Mouse (Mus musculus) layer of hippocampus, postnatal 14 days (tissue): Measurements from ENCODE around the gene Tmem29. TPM values are rescaled to one million over a fixed set of nuclear protein-coding genes. Genes with fewer than 3 reads are reported as not detected.
"Not testable (repeated sequence)": the region's sequence is repeated elsewhere in the genome, so short reads cannot be mapped to it uniquely, and the experiment has no call there.

Experiments used
- DNase-seq, 2 experiments: peaks; one replicate each; pipeline ENCODE4 v3.0.0; 2021 to 2022; ENCODE audit warnings: low spot score in 2 of 2, mixed read lengths in 1 of 2
- long read RNA-seq, 2 experiments: library from polyadenylated mRNA; stranded (forward); transcript quantifications; one replicate each; pipeline ENCODE4 v2.0.0; 2021
- total RNA-seq, 2 experiments: library from RNA; stranded (reverse); gene quantifications; 2 replicates each; pipeline ENCODE4 v1.2.3; 2021

Tmem29 gene
- 10 to 100 TPM; 49.8 to 54.4 TPM for total RNA-seq
- long read RNA-seq, experiment 1, transcript Tmem29-209 (3 exons, 864 nt), result minor isoform, 5 of 30 reads
- long read RNA-seq, experiment 1, transcript Tmem29-208 (3 exons, 1,316 nt), result major isoform, 15 of 30 reads
- long read RNA-seq, experiment 1, partial matches to known transcripts, result 0 of 30 reads
- long read RNA-seq, experiment 1, other reads (novel, unspliced or antisense), result 7 of 30 reads
- long read RNA-seq, experiment 2, transcript Tmem29-212 (3 exons, 1,433 nt), result major isoform, 12 of 54 reads
- long read RNA-seq, experiment 2, transcript Tmem29-208 (3 exons, 1,316 nt), result minor isoform, 10 of 54 reads
- long read RNA-seq, experiment 2, transcript Tmem29-209 (3 exons, 864 nt), result major isoform, 12 of 54 reads
- long read RNA-seq, experiment 2, partial matches to known transcripts, result 1 of 54 reads
- long read RNA-seq, experiment 2, other reads (novel, unspliced or antisense), result 11 of 54 reads

DNA sequence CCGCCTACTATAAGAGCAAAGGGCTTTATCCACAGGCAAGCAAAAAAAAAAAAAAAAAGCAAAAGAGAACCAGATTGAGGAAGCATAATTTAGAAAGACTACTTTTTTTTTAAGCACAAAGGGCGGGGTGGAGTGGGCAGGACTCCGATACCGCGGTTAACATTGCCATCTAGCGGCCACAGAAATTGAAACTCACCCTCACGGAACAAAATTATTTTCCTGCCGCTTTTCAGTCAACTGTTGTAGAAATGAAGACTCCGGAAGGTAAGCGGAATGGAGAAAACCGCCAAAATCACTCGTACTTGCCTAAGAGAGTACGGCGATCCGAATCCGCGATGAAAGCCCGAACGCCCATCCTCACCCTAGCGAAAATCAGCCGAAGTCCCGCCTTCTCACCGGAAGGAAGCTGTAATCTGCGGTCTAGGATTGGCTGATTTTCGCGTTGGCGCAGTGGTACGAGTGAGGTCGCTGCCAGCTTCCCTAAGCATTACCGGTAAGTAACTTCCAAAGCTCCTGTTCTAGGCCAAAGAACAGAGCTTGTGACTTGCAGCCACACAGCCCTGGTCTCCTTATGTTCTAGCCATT, at the start of gene Tmem29:
TSS of gene Tmem29 (minus strand) at position 389 of the 585 bp plus-strand sequence.
- DNase-seq, result peak; percentile 80 to 96

DNA sequence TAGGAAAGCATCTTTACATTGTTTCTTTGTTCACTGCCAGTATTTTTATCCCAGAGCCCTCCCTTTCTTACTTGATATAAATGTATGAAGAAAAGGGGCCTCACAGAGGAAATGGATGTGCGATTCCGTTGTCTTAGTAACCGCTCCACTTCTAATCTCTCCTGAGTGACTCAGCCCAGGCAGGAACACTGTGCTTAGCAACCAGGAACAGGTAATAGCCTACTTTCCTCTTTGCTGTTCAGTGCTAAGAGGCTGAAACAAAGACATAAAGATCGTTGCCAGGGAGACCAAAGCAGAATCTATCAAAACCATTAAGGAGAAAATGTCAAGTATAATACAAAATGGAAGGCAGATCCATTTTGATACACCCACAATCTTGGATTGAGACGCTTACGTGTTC, 49.7 kb upstream of the Tmem29 start:
- DNase-seq, result no peak

DNA sequence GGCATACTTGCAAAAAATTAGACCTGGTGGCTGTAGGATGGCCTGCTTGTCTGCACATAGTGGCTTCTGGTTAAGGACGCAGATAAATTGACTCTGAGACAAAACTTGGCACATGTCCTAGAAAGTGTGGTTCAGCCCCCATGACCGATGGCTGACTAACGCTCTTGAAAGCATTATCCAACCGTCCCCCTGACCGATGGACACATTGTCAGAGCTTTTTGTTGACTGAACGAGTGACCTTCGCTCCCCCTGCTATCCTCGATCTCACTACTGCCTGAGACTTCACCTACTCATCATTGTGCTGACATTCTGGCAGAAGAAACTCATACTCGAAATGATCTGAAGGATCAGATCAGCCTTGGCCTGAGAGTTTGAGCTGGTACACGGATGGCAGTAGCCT, 28.9 kb upstream of the Tmem29 start:
- not testable (repeated sequence) for DNase-seq

DNA sequence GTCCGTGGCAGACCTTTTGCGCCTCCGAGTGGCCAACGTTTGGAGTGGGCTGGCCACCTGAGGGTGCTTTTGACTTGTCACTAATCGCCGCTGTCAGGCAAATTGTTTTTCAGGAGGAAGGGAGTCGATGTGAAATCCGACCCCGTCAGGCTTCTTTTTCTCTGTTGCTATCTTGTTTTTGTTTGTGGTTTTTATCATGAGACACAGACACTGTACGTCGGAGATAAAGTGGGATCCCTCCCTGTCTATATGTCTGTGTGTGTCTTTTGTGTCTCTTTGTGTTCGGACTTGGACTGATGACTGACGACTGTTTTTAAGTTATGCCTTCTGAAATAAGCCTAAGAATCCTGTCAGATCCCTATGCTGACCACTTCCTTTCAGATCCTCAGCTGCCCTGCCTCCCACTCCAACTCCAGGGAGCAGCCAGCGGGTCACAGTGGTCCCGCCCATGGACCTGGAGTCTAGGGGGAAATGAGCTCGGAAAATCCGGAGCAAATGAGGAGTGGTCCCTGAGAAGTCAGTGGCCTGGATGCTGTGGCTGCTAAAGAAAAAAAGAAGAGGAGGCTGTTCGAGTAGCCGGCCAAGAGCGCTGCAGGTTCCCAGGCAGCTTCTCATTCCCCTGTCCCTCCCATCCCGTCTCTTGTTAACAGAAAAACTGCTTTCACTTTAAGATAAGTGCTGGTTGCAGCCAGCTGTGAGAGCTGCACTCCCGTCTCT, 27.5 kb upstream of the Tmem29 start:
- not testable (repeated sequence) for DNase-seq

DNA sequence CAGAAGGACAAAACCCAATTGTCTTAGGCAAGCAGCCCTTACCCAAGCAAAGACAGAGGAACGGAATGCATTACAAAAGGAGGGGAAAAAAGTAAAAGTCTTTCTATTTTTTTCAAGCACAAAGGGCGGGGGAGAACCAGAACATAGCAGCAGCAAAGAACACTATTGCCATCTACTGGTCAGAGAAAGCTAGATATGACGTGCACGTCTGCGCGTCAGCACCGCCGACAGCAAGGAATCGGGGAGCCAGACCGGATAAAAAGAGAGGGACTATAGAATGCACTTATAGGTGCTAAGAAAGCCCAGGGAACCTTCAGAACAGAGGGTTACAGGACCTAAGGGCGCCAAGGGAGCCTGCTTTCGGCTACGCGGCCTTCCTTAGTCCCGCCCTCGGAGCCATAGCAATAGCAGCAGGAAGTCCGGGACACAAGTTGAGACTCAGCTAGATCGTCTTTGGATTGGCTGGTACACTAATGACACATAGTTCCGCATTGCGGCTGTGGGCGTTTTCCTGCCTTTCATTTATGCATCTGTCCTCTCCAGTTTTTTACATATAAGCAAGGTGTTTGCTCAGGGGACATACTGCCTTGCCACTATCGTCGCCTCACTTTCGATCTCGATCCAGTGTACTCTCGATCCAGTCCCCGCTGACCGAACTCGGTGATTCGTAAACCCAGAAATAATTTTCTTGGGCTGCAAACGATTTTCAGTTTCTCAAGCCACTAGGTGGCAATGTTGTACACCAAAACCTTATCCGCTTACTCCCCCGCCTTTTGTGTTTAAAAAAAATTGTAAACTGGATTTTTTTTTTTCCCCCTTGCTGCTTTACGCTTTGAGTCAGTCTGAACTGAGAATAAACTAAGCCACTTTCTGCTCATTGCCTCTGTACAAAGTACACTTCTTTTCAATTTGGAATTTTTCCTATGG, 19.2 kb upstream of the Tmem29 start:
- DNase-seq, result peak; percentile 81 to 96

DNA sequence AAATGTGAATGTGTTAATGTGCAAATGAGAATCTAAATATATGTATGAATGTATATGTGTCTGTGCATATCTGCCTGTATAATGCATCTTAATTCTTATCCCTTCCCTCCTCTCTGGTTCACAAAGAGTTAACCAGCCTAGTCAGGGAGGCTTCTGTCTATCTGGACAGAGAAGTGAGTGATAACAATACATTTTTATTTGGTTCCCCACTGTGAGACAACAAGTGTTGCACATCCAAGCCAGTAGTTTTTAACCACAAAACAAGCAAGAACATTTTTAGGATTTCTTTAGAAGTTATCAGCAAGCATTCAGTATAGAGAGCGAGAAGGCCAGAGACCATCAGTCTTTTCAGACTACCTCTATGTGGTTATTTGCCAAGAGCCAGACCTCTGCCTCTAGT, 12.5 kb upstream of the Tmem29 start:
- no peak for DNase-seq

DNA sequence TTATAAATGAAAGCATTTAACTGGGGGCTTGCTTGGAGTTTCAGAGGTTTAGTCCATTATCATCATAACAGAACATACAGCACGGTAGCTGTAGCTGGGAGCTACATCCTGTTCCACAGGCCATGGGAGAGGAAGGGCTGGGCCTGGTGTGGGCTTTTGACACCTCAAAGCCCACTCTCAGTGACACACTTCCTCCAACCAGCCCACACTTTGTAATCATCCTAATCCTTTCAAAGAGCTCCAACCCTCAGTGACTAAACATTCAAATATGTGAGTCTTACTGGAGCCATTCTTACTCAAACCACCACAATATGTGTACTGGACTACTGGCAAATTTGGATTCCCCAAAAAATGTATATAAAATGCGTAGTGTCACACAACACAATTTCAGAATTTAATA, 9.3 kb upstream of the Tmem29 start:
- DNase-seq, result no peak

DNA sequence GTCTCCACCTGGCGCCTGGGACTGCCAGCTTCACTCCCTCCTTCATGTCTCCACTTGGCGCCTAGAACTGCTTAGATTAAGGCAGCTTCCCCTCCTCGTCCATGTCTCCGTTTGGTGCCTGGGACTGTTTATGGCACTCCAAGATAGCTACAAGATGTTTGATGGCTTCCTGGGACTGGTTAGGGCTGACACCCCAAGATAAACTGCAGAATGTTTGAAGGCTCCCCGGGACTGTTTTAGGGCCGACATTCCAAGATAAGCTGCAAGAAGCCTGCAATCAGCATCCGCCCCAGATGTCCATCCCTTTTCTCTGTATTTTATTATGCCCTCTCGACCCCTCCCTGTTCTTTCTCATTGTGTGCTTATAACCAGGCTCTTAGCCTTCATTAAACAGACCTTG, 7.9 kb upstream of the Tmem29 start:
- not testable (repeated sequence) for DNase-seq

DNA sequence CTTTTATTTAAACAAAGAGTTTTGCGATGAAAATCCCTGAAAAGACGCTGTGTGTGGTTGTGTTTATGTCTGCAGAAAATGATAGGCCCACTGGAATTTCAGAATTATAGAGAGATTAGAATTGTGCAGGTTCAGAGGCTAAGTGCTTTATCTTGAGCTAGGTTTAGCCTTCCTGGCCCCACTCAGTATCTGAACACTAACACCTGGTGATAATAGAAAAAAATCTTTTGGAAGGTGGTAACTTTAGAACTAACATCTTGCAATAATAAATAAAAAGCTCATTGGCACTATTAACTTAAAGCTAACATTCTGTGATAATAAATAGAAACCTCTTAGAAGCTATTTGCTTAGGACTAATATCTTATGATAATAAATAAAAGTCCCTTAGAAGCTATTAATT, 1.2 kb upstream of the Tmem29 start:
- no peak for DNase-seq

DNA sequence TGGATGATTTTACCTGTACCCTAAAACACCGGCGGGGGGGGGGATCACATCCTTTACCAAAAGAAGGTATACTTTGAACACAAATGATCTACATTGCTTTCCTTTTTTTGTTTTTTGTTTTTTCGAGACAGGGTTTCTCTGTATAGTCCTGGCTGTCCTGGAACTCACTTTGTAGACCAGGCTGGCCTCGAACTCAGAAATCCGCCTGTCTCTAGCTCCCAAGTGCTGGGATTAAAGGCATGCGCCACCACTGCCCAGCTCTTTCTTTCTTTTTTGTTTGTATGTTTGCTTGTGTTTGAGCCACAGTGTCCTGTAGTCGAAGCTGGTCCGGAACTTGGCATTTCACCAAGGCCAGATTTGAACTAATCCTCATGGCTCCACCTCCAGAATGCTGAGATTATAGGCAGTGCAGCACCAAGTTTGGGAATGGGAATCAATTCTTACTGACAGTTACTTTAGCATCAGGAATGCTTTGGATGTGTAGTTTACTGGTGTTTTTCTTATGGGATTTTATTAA, 515 bp upstream of the Tmem29 start:
- peak in 1 of 2 experiments; percentile 34 for DNase-seq

DNA sequence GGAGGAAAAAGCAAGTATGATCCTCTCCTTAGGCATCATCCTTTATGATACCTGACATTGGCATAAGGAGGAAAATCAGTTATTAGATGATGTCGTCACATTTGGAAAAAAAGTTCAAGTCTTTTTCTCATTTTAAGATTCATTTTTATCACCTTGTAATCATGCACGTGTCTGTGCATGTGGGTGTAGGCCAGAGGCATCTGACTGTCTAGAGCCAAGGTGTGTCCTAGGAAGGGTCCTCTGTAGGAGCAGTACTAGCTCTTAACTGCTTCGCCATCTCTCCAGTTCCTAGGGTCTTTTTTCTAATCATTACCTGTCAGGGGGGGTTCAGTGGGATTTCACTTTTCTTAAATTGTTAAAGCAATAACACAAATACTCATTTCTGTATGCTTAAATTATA, 818 bp downstream of the Tmem29 start:
- no peak for DNase-seq

DNA sequence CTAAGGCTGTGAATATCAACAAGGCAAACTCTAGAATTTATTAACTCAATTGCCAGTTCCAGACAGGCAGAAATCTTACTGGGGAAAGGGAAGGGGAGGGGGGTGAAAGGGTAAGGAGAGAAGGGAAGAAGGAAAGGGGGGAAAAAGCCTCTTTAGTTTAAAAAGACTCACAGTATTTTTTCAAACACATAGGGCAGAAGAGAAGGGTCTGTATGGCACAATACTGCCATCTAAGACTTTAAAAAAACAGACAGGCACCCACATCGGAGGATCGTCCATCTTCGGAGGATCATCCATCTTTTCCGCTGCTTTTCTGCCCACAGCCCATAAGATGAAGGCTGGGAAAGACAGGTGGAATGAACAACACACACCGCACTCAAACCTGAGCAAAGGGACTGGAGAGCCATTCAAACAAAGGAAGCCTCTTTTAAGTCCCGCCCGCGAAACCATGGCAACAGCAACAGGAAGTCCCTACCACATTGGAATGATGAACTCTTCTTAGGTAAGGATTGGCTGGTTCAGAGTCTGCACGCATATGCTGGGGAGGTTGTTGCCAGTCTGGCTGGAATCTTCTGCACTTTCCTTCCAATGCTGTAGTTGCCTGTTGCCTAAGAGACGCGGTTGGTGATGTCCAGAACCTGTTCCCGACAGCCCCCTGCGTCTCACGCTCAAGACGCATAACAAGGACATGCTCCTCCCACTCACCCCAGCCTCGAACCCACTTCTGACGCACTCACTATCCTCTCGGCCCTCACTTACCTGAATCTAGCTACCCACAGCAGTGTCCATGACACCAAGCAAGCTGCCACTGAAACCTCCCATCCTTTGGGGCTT, 18.2 kb downstream of the Tmem29 start:
- DNase-seq, result peak; percentile 64 to 86

DNA sequence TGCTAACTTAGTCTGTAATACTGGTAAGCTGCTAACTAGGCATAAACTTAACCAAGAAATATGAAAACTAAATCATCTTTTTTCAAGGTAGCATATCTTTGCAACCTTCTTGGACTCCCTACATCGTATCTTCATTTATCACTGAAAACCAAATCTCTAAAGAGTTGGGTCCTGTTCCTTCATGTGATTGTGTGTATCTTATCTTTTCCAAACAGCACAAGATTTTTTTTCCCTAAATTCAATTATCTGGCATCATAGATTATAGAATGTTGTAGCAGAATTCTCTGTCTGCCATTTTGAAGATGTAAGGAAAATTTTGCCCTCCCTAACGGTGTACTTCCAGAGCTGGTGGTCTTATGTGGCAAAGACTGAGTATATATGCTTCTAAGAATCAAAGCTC, 22.6 kb downstream of the Tmem29 start:
- no peak for DNase-seq

DNA sequence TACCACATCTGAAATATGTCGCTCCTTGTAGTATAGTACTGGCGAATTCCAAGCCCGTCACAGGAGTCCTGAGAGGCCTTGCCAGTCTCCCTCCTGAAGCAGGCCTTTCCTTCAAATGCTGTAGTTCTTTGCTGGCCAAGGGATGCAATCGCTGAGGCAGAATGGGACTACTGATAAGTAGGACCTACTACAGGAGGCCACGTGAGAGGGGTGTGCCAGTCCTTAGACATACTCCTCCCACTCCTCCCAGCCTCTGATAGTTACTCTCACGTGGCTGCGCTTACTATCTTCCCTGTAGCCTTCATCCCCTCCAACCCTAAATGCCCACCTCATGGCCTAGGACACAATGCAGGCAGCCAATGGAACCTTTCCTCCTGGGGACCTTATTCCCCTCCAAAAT, 23.6 kb downstream of the Tmem29 start:
- DNase-seq, result no peak

DNA sequence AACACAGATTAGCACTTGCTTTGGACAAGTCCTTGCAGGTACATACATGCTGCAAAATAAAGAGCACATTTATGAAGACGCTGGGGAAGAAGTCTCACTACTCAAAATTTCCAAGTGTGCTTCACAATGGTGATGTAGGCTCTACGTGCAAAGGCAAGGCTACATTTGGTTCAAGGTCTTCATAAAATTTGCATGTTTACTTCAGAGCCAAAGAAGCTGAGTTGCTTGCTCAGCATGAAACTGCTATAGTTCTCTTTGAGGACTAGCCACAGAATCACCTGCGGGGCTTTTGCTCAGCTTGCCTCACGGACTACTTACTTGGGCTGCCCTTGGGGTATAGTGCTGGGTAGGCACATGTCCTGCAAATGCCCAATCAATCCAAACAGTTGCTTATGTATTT, 45.4 kb downstream of the Tmem29 start:
- no peak for DNase-seq

Other genes starting within 250 kb of the Tmem29 start
- 10 to 100 TPM; 10.1 to 11.3 TPM for gene Alas2, start 88.2 kb upstream of the Tmem29 start, total RNA-seq
- 1 to 10 TPM; 1.5 to 2.1 TPM for gene Pfkfb1, start 129.1 kb upstream of the Tmem29 start, total RNA-seq
- 10 to 100 TPM; 14.4 to 20.0 TPM for gene Apex2, start 130.7 kb upstream of the Tmem29 start, total RNA-seq
- gene Tro, start 198.4 kb upstream of the Tmem29 start, total RNA-seq, result 100 to 1,000 TPM; 142 to 153 TPM